Mouse (Mus musculus): ENCODE results near the gene Sorbs2. TPM values are rescaled to one million over a fixed set of nuclear protein-coding genes. Genes with fewer than 3 reads are reported as not detected.

The Sorbs2 gene
- polyA plus RNA-seq, 1 experiment, result not detected

GRCm38 (mm10) chr8:45857734-45858133 is 350.1 kb downstream of the Sorbs2 start:
- TF ChIP-seq GATA1 (IDR thresholded peaks at IDR 0.05; ENCODE audit: low read length), result no peak

GRCm38 (mm10) chr8:45858391-45858790 is 350.8 kb downstream of the Sorbs2 start:
- no peak for TF ChIP-seq GATA1 (IDR thresholded peaks at IDR 0.05; ENCODE audit: low read length)

- no peak for TF ChIP-seq GATA1 (IDR thresholded peaks at IDR 0.05; ENCODE audit: low read length)
These were observed 364.5 kb downstream of the Sorbs2 start for GRCm38 (mm10) chr8:45872077-45872476.

GRCm38 (mm10) chr8:45874945-45875626 is 367.5 kb downstream of the Sorbs2 start:
- no peak for TF ChIP-seq GATA1 (IDR thresholded peaks at IDR 0.05; ENCODE audit: low read length)

GRCm38 (mm10) chr8:45876397-45876796 is 368.8 kb downstream of the Sorbs2 start:
- TF ChIP-seq GATA1 (IDR thresholded peaks at IDR 0.05; ENCODE audit: low read length), result no peak

Other genes with a start within 250 kb of the Sorbs2 start
- not detected in 2 replicates for gene F11, start 245.8 kb upstream of the Sorbs2 start, polyA plus RNA-seq (2012)
- gene Klkb1, start 212.9 kb upstream of the Sorbs2 start, polyA plus RNA-seq (2012), result not detected in 2 replicates
- gene Gm45753, start 199.3 kb upstream of the Sorbs2 start, polyA plus RNA-seq (2012), result not detected in 2 replicates
- not detected in 2 replicates for gene Cyp4v3, start 174.6 kb upstream of the Sorbs2 start, polyA plus RNA-seq (2012)
- not detected in 2 replicates for gene Fam149a, start 125.5 kb upstream of the Sorbs2 start, polyA plus RNA-seq (2012)
- gene Tlr3, start 96.7 kb upstream of the Sorbs2 start, polyA plus RNA-seq (2012), result not detected in 2 replicates